Mouse (Mus musculus) small intestine, adult 2 months (tissue): Measurements from ENCODE around the gene Ube3a. TPM values are rescaled to one million over a fixed set of nuclear protein-coding genes. Genes with fewer than 3 reads are reported as not detected.

ENCODE experiments used
- H3K27ac ChIP-seq: fragments of 200-500 bp; 2 replicates; pipeline ENCODE4 v1.5.1; 2012; ENCODE audit warnings: low read depth, low read length, control low read depth, inconsistent platforms; ENCODE audit not compliant: insufficient read depth
- H3K27me3 ChIP-seq: fragments of 200-500 bp; 2 replicates; pipeline ENCODE4 v1.6.1; 2012; ENCODE audit warnings: mild to moderate bottlenecking, moderate library complexity, low read length, inconsistent platforms; ENCODE audit not compliant: control insufficient read depth, insufficient read depth
- H3K36me3 ChIP-seq: fragments of 200-500 bp; 2 replicates; pipeline ENCODE4 v1.6.1; 2012; ENCODE audit warnings: mild to moderate bottlenecking, low read length, control low read depth, inconsistent platforms; ENCODE audit not compliant: control insufficient read depth, insufficient read depth
- H3K4me1 ChIP-seq: fragments of 200-500 bp; 2 replicates; pipeline ENCODE4 v1.6.1; 2012; ENCODE audit warnings: low read length, inconsistent platforms, mixed read lengths; ENCODE audit not compliant: control insufficient read depth, insufficient read depth, insufficient read length
- H3K4me3 ChIP-seq: fragments of 200-500 bp; 2 replicates; pipeline ENCODE4 v1.5.1; 2012; ENCODE audit warnings: low read depth, mild to moderate bottlenecking, control low read depth, inconsistent platforms, low read length, moderate library complexity
- CTCF ChIP-seq: fragments of 200-500 bp; IDR thresholded peaks from 2 replicates; pipeline ENCODE4 v1.5.1; 2012; ENCODE audit warnings: low read depth, mild to moderate bottlenecking, control low read depth, inconsistent platforms, low read length, moderate library complexity, mixed read lengths; ENCODE audit not compliant: insufficient replicate concordance, insufficient read length; ENCODE audit errors: extremely low read depth
- POLR2A ChIP-seq: fragments of 200-500 bp; IDR thresholded peaks from 2 replicates; pipeline ENCODE4 v1.6.1; 2012; ENCODE audit warnings: low read depth, mild to moderate bottlenecking, control low read depth, inconsistent platforms, low read length, moderate library complexity
- WGBS: fragments of 180-500 bp; shearing (Covaris S2); methylation state at CpG from one replicate; pipeline ENCODE4 v1.1.7; 2018; 5-methylcytosine and 5-hydroxymethylcytosine counted together
- polyA plus RNA-seq: library from polyadenylated mRNA; depleted of rRNA; stranded (reverse); fragments of >200 nt; gene quantifications from 2 replicates; pipeline ENCODE4 v1.2.3, GENCODE M21; 2012

The Ube3a gene
- polyA plus RNA-seq, 1 experiment, result 102 TPM

DNA sequence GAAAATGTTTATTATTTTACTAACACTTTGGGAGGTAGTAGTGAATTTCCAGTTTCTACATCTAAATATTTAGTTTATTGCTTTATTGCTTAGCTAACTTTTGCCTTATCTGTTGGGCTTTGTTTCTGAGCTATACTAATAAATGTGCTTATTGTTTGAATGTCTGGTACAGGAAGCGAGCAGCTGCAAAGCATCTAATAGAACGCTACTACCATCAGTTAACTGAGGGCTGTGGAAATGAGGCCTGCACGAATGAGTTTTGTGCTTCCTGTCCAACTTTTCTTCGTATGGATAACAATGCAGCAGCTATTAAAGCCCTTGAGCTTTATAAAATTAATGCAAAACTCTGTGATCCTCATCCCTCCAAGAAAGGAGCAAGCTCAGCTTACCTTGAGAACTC lies 43.2 kb downstream of the Ube3a start:
- H3K36me3 ChIP-seq, result peaks cover 5% of the 10 kb centered on the region; the same call in 1 of the 2 replicates
- no peak overlapping the region for H3K4me3 ChIP-seq
- no peaks in the 10 kb centered on the region for H3K4me1 ChIP-seq
- H3K27ac ChIP-seq, result no peak overlapping the region
- H3K27me3 ChIP-seq, result no peaks in the 10 kb centered on the region
- TF ChIP-seq CTCF (no peak), POLR2A (no peak)
- WGBS, result 14% methylated on average over 4 of the region's 4 CpGs

DNA sequence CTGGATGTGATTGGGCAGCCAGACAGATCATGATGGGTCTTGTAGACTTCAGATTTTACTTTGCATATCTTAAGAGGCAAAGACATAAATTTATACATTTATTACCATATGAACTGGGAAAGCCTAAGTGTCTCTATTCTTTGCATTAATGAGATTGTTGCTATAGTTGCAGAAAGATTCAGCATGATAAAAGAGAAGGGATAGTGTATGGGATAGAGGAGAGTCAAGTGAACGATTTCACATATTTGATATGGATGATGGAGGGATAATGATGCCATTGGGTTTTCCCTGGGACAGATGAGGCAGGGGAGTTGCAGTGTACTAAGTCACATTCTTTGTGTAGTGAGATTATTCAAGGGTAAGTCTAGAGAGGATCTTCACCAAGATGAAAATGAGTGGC lies 84.0 kb downstream of the Ube3a start:
- Histone ChIP-seq H3K4me1 (no peaks in the 10 kb centered on the region), H3K4me3 (no peak overlapping the region), H3K36me3 (peaks cover 2% of the 10 kb centered on the region; the same call in 1 of the 2 replicates), H3K27me3 (no peaks in the 10 kb centered on the region), H3K27ac (no peak overlapping the region)
- no peak for TF ChIP-seq POLR2A
- no peak for TF ChIP-seq CTCF
- 79% methylated on average over 1 of the region's 1 CpGs for WGBS

DNA sequence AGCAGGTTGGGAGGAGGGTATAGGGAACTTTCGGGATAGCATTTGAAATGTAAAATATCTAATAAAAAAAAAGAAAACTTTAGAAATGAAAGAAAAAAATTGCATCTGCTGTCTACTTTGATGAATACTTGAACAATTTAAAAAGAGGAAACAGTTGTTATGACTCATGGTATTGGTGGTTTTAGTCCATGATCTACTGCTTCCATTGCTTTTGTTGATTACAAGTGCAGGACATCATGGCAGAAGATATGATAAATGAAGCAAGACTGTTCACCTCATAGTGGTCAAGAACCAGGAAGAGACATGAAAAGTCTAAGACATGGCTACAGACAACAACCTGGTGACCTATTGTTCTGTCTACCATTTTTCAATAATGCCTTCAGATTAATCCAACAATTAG lies 94.2 kb downstream of the Ube3a start:
- Histone ChIP-seq H3K36me3 (no peaks in the 10 kb centered on the region), H3K4me3 (no peak overlapping the region), H3K4me1 (no peaks in the 10 kb centered on the region), H3K27me3 (no peaks in the 10 kb centered on the region), H3K27ac (no peak overlapping the region)
- 94% methylated on average over 1 of the region's 1 CpGs for WGBS
- TF ChIP-seq POLR2A, result no peak
- no peak for TF ChIP-seq CTCF
